Mouse (Mus musculus) spleen, adult 2 months (tissue): ENCODE measurements at regions not wholly inside any gene's neighbourhood (a gene's known extent, or its start where the extent isn't known, plus 50 kb on each side); places are given as distances from the start of the nearest gene placed in this dataset.

Experiments used
- CTCF ChIP-seq: fragments of 200-500 bp; IDR thresholded peaks from 2 replicates; pipeline ENCODE4 v1.5.1; 2011; ENCODE audit warnings: mild to moderate bottlenecking, inconsistent platforms; ENCODE audit not compliant: insufficient read depth, insufficient read length, insufficient replicate concordance; ENCODE audit errors: extremely low read depth
- POLR2A ChIP-seq: fragments of 200-500 bp; IDR thresholded peaks from 2 replicates; pipeline ENCODE4 v1.6.1; 2011; ENCODE audit warnings: low read depth, low read length, inconsistent platforms

DNA sequence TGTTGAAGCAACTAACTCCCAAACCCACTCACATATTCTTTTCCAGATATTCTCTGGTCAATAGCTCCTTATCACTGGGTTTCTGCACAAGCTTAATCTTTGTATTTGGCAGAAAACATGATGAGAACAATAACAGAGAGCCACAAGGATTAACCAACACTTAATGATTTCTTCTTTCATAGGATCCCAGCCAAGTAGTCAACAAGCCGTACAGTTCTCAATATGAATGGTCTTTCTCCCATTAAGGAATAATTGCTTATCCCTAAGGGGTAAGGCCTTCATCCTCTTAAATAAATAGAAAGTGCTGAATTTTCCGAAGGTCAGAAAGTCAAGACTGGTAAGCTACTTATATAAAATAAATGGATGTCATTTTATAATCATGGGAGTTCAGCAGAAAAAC is 181.3 kb upstream of the Paip1 start:
- no peak for TF ChIP-seq POLR2A
- TF ChIP-seq CTCF: no peak
